Mouse (Mus musculus) midbrain, embryonic 14.5 days (tissue): ENCODE measurements around the gene Pnmal1. TPM values are rescaled to one million over a fixed set of nuclear protein-coding genes. Genes with fewer than 3 reads are reported as not detected.

Experiments
- ATAC-seq: fragments of 200-750 bp; cut with Nextera tagmentation; 2 replicates; pipeline ENCODE4 v1.8.0; 2017; ENCODE audit warnings: moderate number of reproducible peaks, moderate library complexity; ENCODE audit not compliant: low FRiP score, low TSS enrichment
- DNase-seq: peaks from one replicate; pipeline ENCODE4 v3.0.0-alpha.2; 2015
- H3K27ac ChIP-seq: fragments of 300-500 bp; sonication (generic); replicated peaks from 2 replicates; pipeline ENCODE4 v1.5.1; 2014; ENCODE audit warnings: mild to moderate bottlenecking, low read depth, low read length, moderate library complexity
- H3K27me3 ChIP-seq: fragments of 300-500 bp; sonication (generic); 2 replicates; pipeline ENCODE4 v1.6.1; 2014; ENCODE audit warnings: low read length, control low read depth, mixed read lengths; ENCODE audit not compliant: control insufficient read depth, insufficient read depth
- H3K36me3 ChIP-seq: fragments of 300-500 bp; sonication (generic); 2 replicates; pipeline ENCODE4 v1.6.1; 2014; ENCODE audit warnings: low read length, control low read depth; ENCODE audit not compliant: control insufficient read depth, insufficient read depth
- H3K4me1 ChIP-seq: fragments of 300-500 bp; sonication (generic); 2 replicates; pipeline ENCODE4 v1.6.1; 2014; ENCODE audit warnings: mild to moderate bottlenecking, antibody characterized with exemption, low read length, control low read depth; ENCODE audit not compliant: control insufficient read depth, insufficient read depth
- H3K4me2 ChIP-seq: fragments of 300-500 bp; sonication (generic); 2 replicates; pipeline ENCODE4 v1.6.1; 2014; ENCODE audit warnings: mild to moderate bottlenecking, low read length, moderate library complexity
- H3K4me3 ChIP-seq: fragments of 300-500 bp; sonication (generic); replicated peaks from 2 replicates; pipeline ENCODE4 v1.5.1; 2014; ENCODE audit warnings: low read depth, low read length
- H3K9ac ChIP-seq: fragments of 300-500 bp; sonication (generic); replicated peaks from 2 replicates; pipeline ENCODE4 v1.6.1; 2014; ENCODE audit warnings: mild to moderate bottlenecking, low read length, moderate library complexity
- H3K9me3 ChIP-seq: fragments of 300-500 bp; sonication (generic); 2 replicates; pipeline ENCODE4 v1.6.1; 2016; ENCODE audit warnings: low read length, control low read depth, mixed read lengths; ENCODE audit not compliant: control insufficient read depth
- WGBS: fragments of 180-500 bp; shearing (Covaris S2); extraction: QIAGEN DNeasy Blood & Tissue Kit; methylation state at CpG from one replicate; pipeline ENCODE4 v1.1.7; 2014; 5-methylcytosine and 5-hydroxymethylcytosine counted together
- polyA plus RNA-seq: library from polyadenylated mRNA; unstranded; fragments of >200 nt; fragmentation: Nextera tagmentation; extraction: Ambion mirVana; gene quantifications from 2 replicates; pipeline ENCODE4 v1.2.1, GENCODE M21; 2014

The Pnmal1 gene
- polyA plus RNA-seq, 1 experiment from 2014 or later = 69.8 TPM

DNA sequence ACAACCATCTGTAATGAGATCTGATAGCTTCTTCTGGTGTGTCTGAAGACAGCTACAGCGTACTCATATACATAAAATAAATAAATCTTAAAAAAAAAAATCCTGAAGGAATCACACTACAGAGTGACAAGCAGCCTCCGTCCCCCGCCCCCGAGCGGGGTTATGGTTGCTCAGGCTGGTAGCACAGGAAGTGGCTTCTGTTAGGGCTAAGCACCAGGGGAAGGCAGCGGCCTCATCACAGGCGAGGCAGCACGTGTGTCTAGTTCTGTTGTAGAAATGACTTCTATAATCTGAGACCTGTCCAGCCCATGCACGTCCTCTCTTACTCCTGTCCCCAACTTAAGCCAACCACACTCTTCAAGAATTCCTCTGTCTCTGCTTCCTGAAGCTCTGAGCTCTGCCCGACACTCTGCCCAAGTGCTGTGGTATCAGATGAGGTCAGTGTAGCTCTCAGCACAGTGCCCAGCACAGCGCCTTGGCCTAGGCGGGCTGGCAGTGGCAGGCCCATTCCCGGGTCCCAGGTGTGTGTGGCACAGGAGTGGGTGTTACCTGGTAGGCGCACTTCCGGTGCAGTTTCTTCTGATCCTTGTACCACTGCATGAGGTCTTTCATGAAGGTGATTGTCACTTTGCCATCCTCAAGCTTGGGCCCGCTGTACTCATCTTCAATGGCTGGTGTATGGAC lies 50.0 kb downstream of the Pnmal1 start:
- H3K4me1 ChIP-seq = no peaks in the 10 kb centered on the region
- DNase-seq (no peak), ATAC-seq (no peak)
- H3K4me3 ChIP-seq = no peak overlapping the region
- no peak overlapping the region for H3K27ac ChIP-seq
- H3K36me3 ChIP-seq = peaks cover 100% of the 10 kb centered on the region
- no peak overlapping the region for H3K9ac ChIP-seq
- WGBS = 94% methylated on average over 16 of the region's 16 CpGs
- no peaks in the 10 kb centered on the region for H3K27me3 ChIP-seq
- no peaks in the 10 kb centered on the region for H3K9me3 ChIP-seq
- H3K4me2 ChIP-seq = no peak overlapping the region

DNA sequence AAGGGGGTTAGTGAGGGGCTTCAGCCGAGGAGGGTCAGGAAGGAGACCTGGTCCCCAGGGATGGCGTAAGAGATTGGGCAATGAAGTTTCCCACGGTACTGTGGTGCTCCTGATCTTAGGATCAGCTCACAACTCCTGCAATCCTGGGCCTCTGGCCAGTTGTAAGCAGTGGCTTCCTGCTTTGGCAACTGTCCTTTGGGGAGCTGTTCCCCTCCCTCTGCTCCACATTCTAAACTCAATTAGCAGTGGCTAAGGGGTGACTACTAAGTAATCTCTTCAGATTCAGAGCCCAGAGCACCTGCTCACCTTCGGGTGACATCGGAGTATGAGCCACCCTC lies 50.5 kb downstream of the Pnmal1 start:
- Histone ChIP-seq H3K4me2 (no peak overlapping the region), H3K4me3 (no peak overlapping the region), H3K36me3 (peaks cover 100% of the 10 kb centered on the region), H3K27me3 (no peaks in the 10 kb centered on the region), H3K9me3 (no peaks in the 10 kb centered on the region), H3K4me1 (no peaks in the 10 kb centered on the region), H3K9ac (no peak overlapping the region), H3K27ac (no peak overlapping the region)
- WGBS = 97% methylated on average over 5 of the region's 5 CpGs
- ATAC-seq = no peak
- no peak for DNase-seq

DNA sequence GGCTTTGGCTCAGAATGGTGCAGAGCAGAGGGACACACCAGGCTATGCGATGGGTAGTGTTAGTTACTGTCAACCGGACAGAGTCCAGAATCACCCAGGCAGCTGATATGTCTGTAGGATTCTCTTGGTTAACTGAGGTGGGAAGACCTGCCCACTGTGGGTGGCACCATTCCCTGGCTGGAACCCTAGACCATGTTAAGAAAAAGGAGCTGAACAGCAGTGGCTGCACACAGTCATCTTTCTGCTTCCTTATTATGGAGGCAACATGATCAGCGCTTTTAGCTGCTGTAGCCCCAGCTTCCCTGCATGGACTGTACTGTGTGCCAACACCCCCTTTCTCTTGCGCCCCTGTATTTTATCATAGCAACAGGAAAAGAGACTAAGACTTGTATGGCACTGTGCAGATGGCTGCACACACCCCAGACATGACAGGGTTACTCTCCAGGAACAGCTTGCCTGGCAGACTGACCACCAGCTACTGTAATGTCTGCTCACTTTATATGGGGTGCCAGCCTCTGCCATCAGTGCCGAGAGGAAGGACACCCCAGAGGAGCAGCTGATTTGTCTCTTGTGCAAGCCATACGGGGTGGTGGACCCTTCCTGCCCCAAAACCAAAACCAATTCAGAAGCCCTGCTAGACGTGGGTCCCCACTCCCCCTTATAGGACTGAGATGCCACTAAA lies 52.6 kb downstream of the Pnmal1 start:
- Histone ChIP-seq H3K27me3 (no peaks in the 10 kb centered on the region), H3K4me2 (no peak overlapping the region), H3K9me3 (no peaks in the 10 kb centered on the region), H3K27ac (no peak overlapping the region), H3K4me1 (no peaks in the 10 kb centered on the region), H3K9ac (no peak overlapping the region), H3K4me3 (no peak overlapping the region), H3K36me3 (peaks cover 95% of the 10 kb centered on the region)
- ATAC-seq (no peak), DNase-seq (no peak)
- WGBS = 94% methylated on average over 7 of the region's 7 CpGs

Other genes starting within 250 kb of the Pnmal1 start
- 0.20 TPM in 1 of 2 replicates, not detected in the other for gene Ceacam9, start 237.8 kb upstream of the Pnmal1 start, polyA plus RNA-seq
- gene Ap2s1, start 221.3 kb upstream of the Pnmal1 start, polyA plus RNA-seq = 431 and 530 TPM in 2 replicates
- 5.9 and 10.8 TPM in 2 replicates for gene Slc1a5, start 178.3 kb upstream of the Pnmal1 start, polyA plus RNA-seq
- gene Strn4, start 143.8 kb upstream of the Pnmal1 start, polyA plus RNA-seq = 213 and 219 TPM in 2 replicates
- 38.5 and 48.7 TPM in 2 replicates for gene Fkrp, start 142.9 kb upstream of the Pnmal1 start, polyA plus RNA-seq
- 4.4 and 5.7 TPM in 2 replicates for gene Prkd2, start 116.8 kb upstream of the Pnmal1 start, polyA plus RNA-seq
- gene Dact3, start 84.4 kb upstream of the Pnmal1 start, polyA plus RNA-seq = 4.9 and 6.2 TPM in 2 replicates
- 11.7 and 17.2 TPM in 2 replicates for gene Gng8, start 67.9 kb upstream of the Pnmal1 start, polyA plus RNA-seq
- gene Ptgir, start 53.2 kb upstream of the Pnmal1 start, polyA plus RNA-seq = 0.16 and 0.30 TPM in 2 replicates
- gene Calm3, start 35.6 kb upstream of the Pnmal1 start, polyA plus RNA-seq = 494 and 652 TPM in 2 replicates
- gene Pnmal2, start 15.0 kb upstream of the Pnmal1 start, polyA plus RNA-seq = 115 and 116 TPM in 2 replicates
- gene Gm42372, start 23.4 kb downstream of the Pnmal1 start, polyA plus RNA-seq = 6.4 and 8.7 TPM in 2 replicates
- 3.1 and 4.5 TPM in 2 replicates for gene Ccdc8, start 33.0 kb downstream of the Pnmal1 start, polyA plus RNA-seq
- gene Ppp5c, start 68.2 kb downstream of the Pnmal1 start, polyA plus RNA-seq = 112 and 118 TPM in 2 replicates
- 1.5 and 4.6 TPM in 2 replicates for gene Hif3a, start 102.7 kb downstream of the Pnmal1 start, polyA plus RNA-seq
- gene Psg16, start 114.4 kb downstream of the Pnmal1 start, polyA plus RNA-seq = 4.3 and 4.9 TPM in 2 replicates
- gene Ceacam3, start 190.6 kb downstream of the Pnmal1 start, polyA plus RNA-seq = not detected in 2 replicates
- gene Psg29, start 243.8 kb downstream of the Pnmal1 start, polyA plus RNA-seq = 0.04 TPM in 1 of 2 replicates, not detected in the other